Mouse (Mus musculus) heart, embryonic 13.5 days (tissue): ENCODE data around the gene Fcho2. TPM values are rescaled to one million over a fixed set of nuclear protein-coding genes. Genes with fewer than 3 reads are reported as not detected.
A peak's percentile ranks its signal among the peaks of the same experiment; 100 is the strongest.

Source experiments
- ATAC-seq: fragments of 200-750 bp; cut with Nextera tagmentation; 2 replicates; pipeline ENCODE4 v1.8.0; 2017; ENCODE audit warnings: moderate TSS enrichment; ENCODE audit not compliant: insufficient number of reproducible peaks, low FRiP score, low TSS enrichment; ENCODE audit errors: extremely low read depth
- H3K27ac ChIP-seq: fragments of 300-500 bp; sonication (generic); replicated peaks from 2 replicates; pipeline ENCODE4 v1.5.1; 2015; ENCODE audit warnings: moderate library complexity, mild to moderate bottlenecking, inconsistent platforms
- H3K27me3 ChIP-seq: fragments of 300-500 bp; sonication (generic); replicated peaks from 2 replicates; pipeline ENCODE4 v1.6.1; 2015; ENCODE audit warnings: mild to moderate bottlenecking, inconsistent platforms
- H3K36me3 ChIP-seq: fragments of 300-500 bp; sonication (generic); 2 replicates; pipeline ENCODE4 v1.6.1; 2015; ENCODE audit warnings: mild to moderate bottlenecking, inconsistent platforms
- H3K4me1 ChIP-seq: fragments of 300-500 bp; sonication (generic); 2 replicates; pipeline ENCODE4 v1.6.1; 2015; ENCODE audit warnings: inconsistent platforms
- H3K4me2 ChIP-seq: fragments of 300-500 bp; sonication (generic); 2 replicates; pipeline ENCODE4 v1.6.1; 2015; ENCODE audit warnings: inconsistent platforms, mild to moderate bottlenecking, moderate library complexity
- H3K4me3 ChIP-seq: fragments of 300-500 bp; sonication (generic); 2 replicates; pipeline ENCODE4 v1.5.1; 2015; ENCODE audit warnings: moderate library complexity, mild to moderate bottlenecking, inconsistent platforms
- H3K9ac ChIP-seq: fragments of 300-500 bp; sonication (generic); 2 replicates; pipeline ENCODE4 v1.6.1; 2015; ENCODE audit warnings: inconsistent platforms, mild to moderate bottlenecking, moderate library complexity
- H3K9me3 ChIP-seq: fragments of 300-500 bp; sonication (generic); 2 replicates; pipeline ENCODE4 v1.6.1; 2016; ENCODE audit warnings: inconsistent platforms
- WGBS: fragments of 180-500 bp; shearing (Covaris S2); methylation state at CpG from one replicate; pipeline ENCODE4 v1.1.7; 2015; ENCODE audit warnings: mixed read lengths; 5-methylcytosine and 5-hydroxymethylcytosine counted together
- polyA plus RNA-seq: library from polyadenylated mRNA; unstranded; fragments of >200 nt; fragmentation: Nextera tagmentation; extraction: Ambion mirVana; gene quantifications from 2 replicates; pipeline ENCODE4 v1.2.1, GENCODE M21; 2015

The Fcho2 gene
- polyA plus RNA-seq, 1 experiment from 2014 or later: 26.3 TPM

GRCm38 (mm10) chr13:98691956-98692515, 123.2 kb downstream of the Fcho2 start:
- Histone ChIP-seq H3K9ac (no peak overlapping the region), H3K4me3 (no peak overlapping the region), H3K4me1 (peaks cover 34% of the 10 kb centered on the region), H3K9me3 (no peaks in the 10 kb centered on the region), H3K27me3 (peaks cover 48% of the 10 kb centered on the region), H3K27ac (no peak overlapping the region), H3K36me3 (no peaks in the 10 kb centered on the region), H3K4me2 (no peak overlapping the region)
- 84% methylated on average over 13 of the region's 13 CpGs for WGBS
- no peak for ATAC-seq

DNA sequence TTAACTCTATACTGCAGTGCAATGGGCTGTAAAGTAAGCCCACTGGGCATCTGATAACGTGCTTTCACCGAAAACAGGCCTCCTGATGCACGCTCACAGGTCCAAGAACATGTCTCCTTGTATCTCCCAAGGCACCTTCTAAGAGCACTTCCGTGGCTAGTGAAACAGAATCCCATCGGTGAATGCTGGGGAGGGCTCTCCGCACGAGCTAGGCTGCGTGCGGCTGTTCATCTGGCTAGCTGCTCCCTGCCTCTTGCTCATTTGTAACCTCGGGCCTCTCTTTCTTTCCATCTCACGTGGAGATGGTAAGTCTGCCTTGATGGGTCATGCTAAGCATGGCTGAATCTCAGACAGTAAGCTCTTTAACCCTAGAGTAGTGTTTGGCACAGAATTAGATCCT, 124.4 kb downstream of the Fcho2 start:
- Histone ChIP-seq H3K36me3 (no peaks in the 10 kb centered on the region), H3K27me3 (peaks cover 43% of the 10 kb centered on the region), H3K27ac (no peak overlapping the region), H3K4me1 (peaks cover 30% of the 10 kb centered on the region), H3K9me3 (no peaks in the 10 kb centered on the region), H3K4me2 (no peak overlapping the region), H3K9ac (no peak overlapping the region), H3K4me3 (no peak overlapping the region)
- no peak for ATAC-seq
- WGBS: 86% methylated on average over 11 of the region's 11 CpGs

DNA sequence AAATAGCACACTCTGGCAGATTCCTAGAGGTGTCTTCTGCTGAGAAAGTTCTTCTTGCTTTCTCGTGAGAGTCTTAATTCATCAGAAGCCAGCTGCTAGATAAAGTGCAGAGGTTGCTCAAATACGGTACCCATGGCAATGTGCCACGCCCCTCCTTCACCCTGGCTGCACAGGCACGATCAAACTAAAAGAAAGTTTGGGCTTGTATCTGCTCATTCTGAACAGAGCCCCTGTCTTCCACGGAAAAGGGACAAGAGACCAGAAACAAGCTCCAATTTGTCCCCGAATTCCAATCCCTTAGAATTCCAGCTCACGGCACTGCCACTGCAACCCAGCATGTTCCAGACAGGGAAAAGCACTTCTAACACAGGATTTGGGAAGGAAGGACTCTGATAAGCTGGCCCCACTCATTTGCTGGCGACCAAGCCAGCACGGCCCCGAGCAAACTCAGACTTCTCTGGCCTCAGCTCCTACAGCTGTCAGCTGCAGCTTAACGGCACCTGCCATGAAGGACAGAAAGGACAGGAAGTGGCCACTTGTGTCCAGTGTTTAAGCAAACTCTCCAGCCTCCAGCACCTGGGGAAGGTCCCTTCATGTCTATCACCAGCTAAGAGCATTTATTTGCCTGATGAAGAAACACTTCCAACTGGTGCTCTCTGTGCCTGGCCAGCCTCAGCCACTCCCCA, 125.5 kb downstream of the Fcho2 start:
- Histone ChIP-seq H3K27ac (peak overlapping the region; percentile 57), H3K4me2 (peak overlapping the region; percentile 54), H3K36me3 (no peaks in the 10 kb centered on the region), H3K4me1 (peaks cover 18% of the 10 kb centered on the region), H3K4me3 (peak overlapping the region; percentile 13; the same call in 1 of the 2 replicates), H3K27me3 (peaks cover 32% of the 10 kb centered on the region), H3K9ac (peak overlapping the region; percentile 50; the same call in 1 of the 2 replicates), H3K9me3 (no peaks in the 10 kb centered on the region)
- peak; percentile 55; the same call in 1 of the 2 replicates for ATAC-seq
- 25% methylated on average over 11 of the region's 11 CpGs for WGBS

DNA sequence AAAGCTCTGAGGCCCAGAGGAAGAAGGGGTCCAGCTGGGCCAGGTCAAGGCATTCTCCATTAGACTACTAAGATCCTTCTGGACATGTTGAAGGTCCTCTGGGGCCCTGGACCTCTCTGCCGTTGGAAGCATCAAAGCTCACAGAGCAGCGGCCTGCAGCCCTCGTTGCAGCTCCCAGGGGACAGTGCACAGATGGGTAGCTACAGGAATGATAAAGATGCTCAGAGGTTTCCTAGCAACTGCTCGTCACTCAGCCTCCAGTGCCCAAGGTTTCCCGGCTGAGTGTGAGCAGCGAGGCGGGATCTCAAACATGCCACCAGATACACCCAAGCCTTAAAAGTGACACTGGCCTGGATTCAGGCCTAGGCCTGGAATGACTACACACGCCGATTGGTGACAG, 127.3 kb downstream of the Fcho2 start:
- no peak overlapping the region for H3K9ac ChIP-seq
- no peak for ATAC-seq
- peaks cover 13% of the 10 kb centered on the region for H3K4me1 ChIP-seq
- H3K27ac ChIP-seq: no peak overlapping the region
- WGBS: 62% methylated on average over 9 of the region's 9 CpGs
- no peaks in the 10 kb centered on the region for H3K36me3 ChIP-seq
- no peak overlapping the region for H3K4me3 ChIP-seq
- peaks cover 15% of the 10 kb centered on the region for H3K27me3 ChIP-seq
- H3K9me3 ChIP-seq: no peaks in the 10 kb centered on the region
- no peak overlapping the region for H3K4me2 ChIP-seq

GRCm38 (mm10) chr13:98684144-98684900, 130.9 kb downstream of the Fcho2 start:
- 63% methylated on average over 9 of the region's 9 CpGs for WGBS
- ATAC-seq: no peak
- Histone ChIP-seq H3K9me3 (no peaks in the 10 kb centered on the region), H3K4me1 (peaks cover 14% of the 10 kb centered on the region), H3K27me3 (peaks cover 8% of the 10 kb centered on the region; the same call in 1 of the 2 replicates), H3K4me2 (no peak overlapping the region), H3K27ac (no peak overlapping the region), H3K4me3 (no peak overlapping the region), H3K36me3 (no peaks in the 10 kb centered on the region), H3K9ac (no peak overlapping the region)

- H3K27me3 ChIP-seq: peaks cover 8% of the 10 kb centered on the region; the same call in 1 of the 2 replicates
- 77% methylated on average over 2 of the region's 2 CpGs for WGBS
- H3K4me1 ChIP-seq: peaks cover 17% of the 10 kb centered on the region
- no peaks in the 10 kb centered on the region for H3K36me3 ChIP-seq
- H3K4me2 ChIP-seq: no peak overlapping the region
- no peaks in the 10 kb centered on the region for H3K9me3 ChIP-seq
- no peak overlapping the region for H3K27ac ChIP-seq
- no peak overlapping the region for H3K9ac ChIP-seq
- no peak overlapping the region for H3K4me3 ChIP-seq
- ATAC-seq: no peak
Observed at GRCm38 (mm10) chr13:98683412-98683811, 131.8 kb downstream of the Fcho2 start.

GRCm38 (mm10) chr13:98680470-98681060, 134.7 kb downstream of the Fcho2 start:
- Histone ChIP-seq H3K4me1 (peaks cover 17% of the 10 kb centered on the region), H3K27me3 (no peaks in the 10 kb centered on the region), H3K36me3 (no peaks in the 10 kb centered on the region), H3K9ac (no peak overlapping the region), H3K4me3 (no peak overlapping the region), H3K27ac (no peak overlapping the region), H3K4me2 (no peak overlapping the region), H3K9me3 (no peaks in the 10 kb centered on the region)
- ATAC-seq: no peak
- 70% methylated on average over 5 of the region's 5 CpGs for WGBS

DNA sequence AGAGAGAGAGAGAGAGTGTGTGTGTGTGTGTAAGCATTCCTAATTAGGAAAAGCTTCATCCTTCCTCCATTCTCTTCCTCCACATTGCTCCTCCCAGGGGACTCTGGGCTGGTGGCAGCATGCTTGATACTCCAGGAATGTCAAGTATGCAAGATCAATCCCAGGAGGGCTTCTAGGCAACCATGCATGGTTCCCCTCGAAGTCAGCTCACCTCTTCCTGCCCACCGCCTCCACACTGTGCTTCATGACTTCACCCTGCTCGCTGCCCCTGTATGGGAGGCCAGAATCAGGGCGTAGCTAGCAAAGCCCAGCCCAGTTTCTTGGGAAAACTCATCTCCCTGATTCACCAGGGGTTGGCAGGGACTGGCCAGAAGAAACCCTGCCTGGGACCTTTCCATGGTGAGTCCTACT, 135.6 kb downstream of the Fcho2 start:
- H3K9me3 ChIP-seq: no peaks in the 10 kb centered on the region
- H3K9ac ChIP-seq: no peak overlapping the region
- H3K27me3 ChIP-seq: no peaks in the 10 kb centered on the region
- H3K4me3 ChIP-seq: no peak overlapping the region
- H3K36me3 ChIP-seq: no peaks in the 10 kb centered on the region
- peaks cover 17% of the 10 kb centered on the region for H3K4me1 ChIP-seq
- 23% methylated on average over 4 of the region's 4 CpGs for WGBS
- no peak overlapping the region for H3K27ac ChIP-seq
- no peak overlapping the region for H3K4me2 ChIP-seq
- no peak for ATAC-seq

- Histone ChIP-seq H3K4me2 (no peak overlapping the region), H3K9me3 (no peaks in the 10 kb centered on the region), H3K4me3 (no peak overlapping the region), H3K4me1 (peaks cover 17% of the 10 kb centered on the region), H3K36me3 (no peaks in the 10 kb centered on the region), H3K27ac (no peak overlapping the region), H3K27me3 (no peaks in the 10 kb centered on the region), H3K9ac (no peak overlapping the region)
- ATAC-seq: no peak
- WGBS: 95% methylated on average over 1 of the region's 1 CpGs
Observed at GRCm38 (mm10) chr13:98679230-98679629, 136.0 kb downstream of the Fcho2 start.

DNA sequence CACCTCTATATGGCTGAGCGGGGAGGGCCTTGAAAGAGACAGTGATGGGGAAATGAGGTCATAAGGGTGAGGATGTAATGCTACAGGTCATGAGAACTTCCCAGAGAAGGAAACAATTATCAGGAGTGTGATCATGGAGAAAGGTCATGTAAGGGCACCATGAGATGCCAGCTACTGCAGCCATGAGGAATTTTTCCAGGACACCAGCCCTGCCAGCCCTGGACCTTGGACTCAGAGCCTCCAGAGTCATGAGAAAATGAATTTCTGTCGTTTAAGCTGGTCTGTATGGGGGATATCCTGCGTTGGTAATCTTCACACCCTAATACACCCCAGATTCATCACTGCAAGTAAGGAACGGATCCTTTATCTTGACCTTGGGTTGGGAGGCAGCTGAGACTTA, 141.3 kb downstream of the Fcho2 start:
- Histone ChIP-seq H3K4me3 (no peak overlapping the region), H3K9ac (no peak overlapping the region), H3K27me3 (no peaks in the 10 kb centered on the region), H3K36me3 (no peaks in the 10 kb centered on the region), H3K27ac (no peak overlapping the region), H3K9me3 (no peaks in the 10 kb centered on the region), H3K4me2 (no peak overlapping the region), H3K4me1 (no peaks in the 10 kb centered on the region)
- 65% methylated on average over 4 of the region's 4 CpGs for WGBS
- no peak for ATAC-seq
